Mouse (Mus musculus) skeletal muscle tissue, adult 2 months (tissue): ENCODE measurements around the gene Asb16.
"Not testable (repeated sequence)": the region's sequence is repeated elsewhere in the genome, so short reads cannot be mapped to it uniquely, and the experiment has no call there.

Source experiments
- DNase-seq: peaks from one replicate; pipeline ENCODE4 v3.0.0-alpha.2; 2012; ENCODE audit warnings: low read depth, low spot score

The Asb16 gene

DNA sequence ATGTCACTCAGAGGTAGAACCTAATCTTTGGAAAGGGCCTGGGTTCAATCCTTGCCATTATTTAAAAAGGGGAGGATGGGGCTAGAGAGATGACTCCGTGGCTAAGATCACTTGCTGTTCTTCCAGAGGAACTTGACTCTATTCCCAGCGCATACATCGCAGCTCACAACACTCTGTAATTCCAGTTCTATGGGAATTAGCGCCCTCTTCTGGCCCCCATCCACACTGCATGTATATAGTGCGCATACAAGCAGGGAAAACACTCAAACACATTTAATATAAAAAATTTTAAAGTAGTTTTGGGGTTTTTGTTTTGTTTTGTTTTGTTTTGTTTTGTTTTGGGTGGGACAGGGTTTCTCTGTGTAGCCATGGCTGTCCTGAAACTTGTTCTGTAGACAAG, 26.7 kb upstream of the Asb16 start:
- no peak for DNase-seq

DNA sequence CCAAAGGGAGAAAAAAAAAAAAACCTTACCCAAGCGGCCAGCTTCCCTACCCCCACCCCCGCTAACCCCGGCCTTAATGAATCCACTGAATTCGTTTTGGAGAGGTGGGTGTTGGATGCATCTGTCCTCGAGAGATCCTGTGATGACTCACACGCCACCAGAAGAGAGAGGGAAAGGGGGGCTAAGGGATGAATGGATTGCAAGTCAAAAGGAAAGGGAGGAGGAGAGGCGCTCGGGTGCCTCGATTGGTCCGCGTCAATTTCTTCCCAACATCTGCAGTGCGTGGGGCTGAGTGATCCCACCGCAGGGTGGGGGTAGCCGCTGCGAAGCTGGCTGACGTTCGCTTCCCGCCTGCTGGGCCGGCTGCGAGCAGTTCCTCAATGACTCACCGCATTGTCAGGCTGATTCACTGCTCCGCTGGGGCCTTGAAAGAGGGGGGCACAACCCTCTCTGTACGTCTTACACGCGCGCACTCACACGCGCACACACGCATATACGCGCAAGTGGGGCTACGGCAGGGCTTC, 23.6 kb upstream of the Asb16 start:
- DNase-seq: peak; percentile 34

DNA sequence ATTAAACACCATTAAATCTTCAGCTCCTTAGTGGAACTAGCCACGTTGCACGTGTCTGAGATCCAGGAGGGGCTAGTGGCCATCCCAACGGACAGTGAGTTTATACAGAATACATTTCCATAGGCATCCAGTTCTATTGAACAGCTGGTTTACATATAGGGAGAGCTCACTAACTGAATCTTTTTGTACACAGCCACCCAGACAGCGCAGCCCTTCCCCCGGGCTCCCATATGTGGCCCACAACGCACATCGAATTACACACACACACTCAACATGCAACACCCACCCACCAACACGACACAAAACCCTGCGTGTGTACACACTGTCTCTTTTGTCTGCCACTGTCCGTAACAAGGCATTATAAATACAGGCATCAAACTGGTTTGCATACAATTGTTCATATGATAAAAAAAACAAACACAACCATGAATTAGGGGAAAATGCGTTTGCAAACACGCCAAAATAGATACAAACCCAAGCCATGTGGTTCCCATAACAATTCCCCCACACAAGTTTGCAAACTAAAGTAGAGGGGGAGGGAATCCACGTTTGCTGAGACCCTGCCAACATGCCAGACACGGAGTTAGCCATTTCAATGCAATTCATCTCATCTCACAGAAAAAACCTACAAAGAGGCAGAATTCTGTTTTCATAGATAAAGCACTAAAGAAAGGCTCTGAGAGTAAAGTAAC, 22.8 kb upstream of the Asb16 start:
- DNase-seq: no peak

DNA sequence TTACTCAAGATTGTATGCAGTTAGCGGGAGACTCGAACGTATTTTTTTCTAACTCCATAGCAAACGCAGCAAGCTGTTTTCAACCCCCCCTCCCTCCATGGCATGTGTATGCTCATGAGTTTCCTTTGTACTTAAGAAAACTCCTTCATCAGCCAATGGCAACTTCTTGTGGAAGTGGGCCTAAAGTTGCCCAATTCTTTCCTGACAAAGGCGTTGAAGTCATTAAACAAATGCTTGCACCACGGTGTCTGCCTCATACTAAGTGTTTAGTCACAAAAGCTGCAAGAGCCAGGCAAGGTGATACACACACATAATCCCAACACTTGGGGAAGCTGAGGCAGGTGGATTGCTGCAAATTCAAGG, 22.3 kb upstream of the Asb16 start:
- no peak for DNase-seq

GRCm38 (mm10) chr11:102246871-102247270, 21.7 kb upstream of the Asb16 start:
- DNase-seq: no peak

DNA sequence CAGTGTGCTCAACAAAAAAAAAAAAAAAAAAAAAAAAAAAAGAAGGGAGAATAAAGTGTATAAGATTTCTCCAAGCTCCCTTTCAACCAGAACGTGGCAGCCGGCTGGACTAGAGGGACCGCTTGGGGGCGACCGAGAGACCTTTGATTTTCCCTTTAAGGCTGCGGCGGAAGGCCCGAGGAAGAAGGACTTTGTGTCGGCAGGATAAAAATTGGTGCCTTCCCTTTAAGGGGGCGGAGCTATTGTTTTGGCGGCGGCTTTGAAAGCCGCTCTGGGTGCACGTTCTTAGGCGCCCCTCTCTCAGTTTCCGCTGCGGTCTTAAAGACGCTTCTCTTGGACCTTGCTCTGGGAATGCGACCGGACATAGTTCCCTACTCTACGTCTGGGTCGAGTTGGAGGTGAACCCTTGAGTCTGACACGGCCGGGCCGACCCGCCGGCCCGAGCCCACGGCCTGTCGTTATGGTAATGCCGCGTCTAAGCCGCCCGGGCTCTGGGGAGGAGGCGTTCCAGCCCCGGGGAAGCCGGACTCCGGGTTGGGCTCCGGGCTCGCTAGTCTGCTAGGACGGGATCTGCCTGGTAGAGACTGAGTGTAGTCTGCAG, 19.8 kb upstream of the Asb16 start, which contains the start of gene BC030867:
BC030867 (plus strand) TSS at position 253 of the 601 bp plus-strand sequence.
- DNase-seq: peak; percentile 92

DNA sequence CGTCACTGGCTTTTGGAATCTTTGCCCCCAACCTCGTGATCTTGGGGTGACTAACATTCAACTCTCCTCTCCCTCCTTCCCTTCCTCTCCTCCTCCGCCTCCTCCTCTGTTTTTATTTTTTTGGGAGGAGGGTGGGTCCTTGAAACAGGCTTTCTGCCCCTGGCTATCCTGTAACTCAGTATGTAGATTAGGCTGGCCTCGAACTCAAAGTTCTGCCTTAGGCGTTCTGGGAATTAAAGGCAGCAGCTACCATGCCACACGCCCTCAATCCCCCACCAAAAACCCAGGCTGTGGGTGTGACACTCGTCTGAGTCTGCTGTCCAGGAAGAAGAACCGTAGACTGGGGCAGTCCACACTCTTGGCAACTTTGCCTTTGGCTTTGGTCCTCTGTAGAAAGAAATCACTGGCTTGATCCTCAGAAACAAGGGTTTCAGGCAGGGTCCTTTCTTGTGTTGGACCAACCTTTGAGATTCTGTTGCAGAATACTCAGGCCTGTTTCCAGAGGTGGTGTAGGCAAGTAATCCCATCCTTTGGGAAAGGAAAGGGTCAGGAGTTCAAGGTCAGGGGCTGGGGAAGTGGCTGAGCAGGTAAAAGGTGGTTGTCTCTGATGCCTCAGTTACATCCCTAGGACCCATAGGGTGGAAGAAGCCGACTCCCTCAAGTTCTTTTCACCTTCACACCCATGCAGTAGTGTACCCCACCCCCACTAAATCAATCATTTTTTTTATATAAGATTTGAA, 19.0 kb upstream of the Asb16 start:
- no peak for DNase-seq

- DNase-seq: no peak
Observed at GRCm38 (mm10) chr11:102257514-102257913, 11.0 kb upstream of the Asb16 start.

GRCm38 (mm10) chr11:102258095-102258494, 10.4 kb upstream of the Asb16 start:
- DNase-seq: no peak

DNA sequence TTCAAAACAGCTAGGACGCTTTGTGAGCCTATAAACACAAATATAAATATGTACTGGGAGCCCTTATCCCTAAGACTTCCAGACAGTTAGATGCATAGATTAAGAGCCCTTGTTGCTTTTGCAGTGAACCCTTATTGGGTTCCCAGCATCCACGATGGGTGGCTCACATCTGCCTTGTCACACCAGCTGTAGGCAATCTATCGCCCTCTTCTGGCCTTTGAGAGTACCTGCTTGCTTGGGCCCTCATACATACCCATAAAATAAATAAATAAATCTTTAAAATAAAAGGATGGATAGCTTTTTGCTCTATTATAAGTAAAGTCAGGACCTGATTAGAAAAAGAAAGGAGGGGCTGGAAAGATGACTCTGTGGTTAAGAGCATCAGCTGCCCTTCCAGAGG, 10.0 kb upstream of the Asb16 start:
- DNase-seq: no peak

DNA sequence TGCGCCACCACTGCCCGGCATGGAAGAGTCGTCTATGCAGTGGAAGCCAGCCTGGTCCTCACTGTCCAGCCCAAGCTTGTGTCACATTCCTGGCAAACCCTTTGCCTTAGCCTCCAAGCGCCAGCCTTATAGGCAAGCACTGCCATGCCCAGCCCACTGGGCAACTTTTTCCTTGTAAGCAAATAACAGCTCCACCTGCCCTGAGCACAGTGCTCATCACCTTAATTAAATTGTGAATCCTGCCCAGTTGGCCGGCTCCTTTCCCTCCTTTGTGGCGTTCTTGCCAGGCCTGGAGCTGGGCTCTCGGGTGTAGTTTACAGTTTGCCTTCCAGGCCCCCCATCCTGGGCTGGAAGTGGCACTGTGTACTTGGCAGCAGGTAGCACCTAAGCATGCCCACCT, 5.3 kb upstream of the Asb16 start:
- DNase-seq: no peak

GRCm38 (mm10) chr11:102265816-102266215, 2.7 kb upstream of the Asb16 start:
- no peak for DNase-seq

DNA sequence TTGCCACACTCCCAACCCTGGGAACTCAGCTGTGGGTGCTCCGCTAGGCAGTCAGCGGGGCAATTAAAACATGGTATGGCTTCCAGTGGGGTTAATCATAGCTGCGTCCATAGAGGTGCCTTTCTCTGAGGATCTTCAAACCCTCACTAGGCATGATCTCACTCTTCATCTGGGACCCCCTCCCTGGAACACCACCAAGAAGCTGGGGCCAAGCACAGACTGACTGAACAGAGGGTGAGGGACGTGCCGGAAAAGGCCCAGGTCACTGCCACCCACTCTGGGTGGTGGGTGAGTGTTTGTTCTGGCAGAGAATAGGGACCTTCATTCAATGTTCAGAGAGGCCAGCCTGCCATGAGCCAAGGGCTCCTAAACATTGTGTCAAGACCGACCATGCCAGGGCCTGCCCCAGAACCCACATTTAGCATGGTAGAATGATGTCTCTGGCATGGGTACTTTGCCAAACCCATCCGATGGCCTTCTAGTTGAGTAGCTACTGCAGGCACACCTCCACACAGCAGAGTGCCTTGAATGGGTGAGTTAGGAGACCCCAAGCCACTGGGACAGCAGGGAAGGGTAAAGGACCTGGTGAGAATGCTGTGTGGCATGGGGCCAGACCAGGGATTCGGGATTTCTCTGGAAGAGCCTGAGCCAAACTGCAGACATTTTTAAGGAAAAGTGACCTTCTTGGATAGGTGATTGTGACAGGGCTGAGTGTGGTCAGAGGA, 1.8 kb upstream of the Asb16 start:
- no peak for DNase-seq

GRCm38 (mm10) chr11:102267480-102267879, 1.1 kb upstream of the Asb16 start:
- peak; percentile 77 for DNase-seq

DNA sequence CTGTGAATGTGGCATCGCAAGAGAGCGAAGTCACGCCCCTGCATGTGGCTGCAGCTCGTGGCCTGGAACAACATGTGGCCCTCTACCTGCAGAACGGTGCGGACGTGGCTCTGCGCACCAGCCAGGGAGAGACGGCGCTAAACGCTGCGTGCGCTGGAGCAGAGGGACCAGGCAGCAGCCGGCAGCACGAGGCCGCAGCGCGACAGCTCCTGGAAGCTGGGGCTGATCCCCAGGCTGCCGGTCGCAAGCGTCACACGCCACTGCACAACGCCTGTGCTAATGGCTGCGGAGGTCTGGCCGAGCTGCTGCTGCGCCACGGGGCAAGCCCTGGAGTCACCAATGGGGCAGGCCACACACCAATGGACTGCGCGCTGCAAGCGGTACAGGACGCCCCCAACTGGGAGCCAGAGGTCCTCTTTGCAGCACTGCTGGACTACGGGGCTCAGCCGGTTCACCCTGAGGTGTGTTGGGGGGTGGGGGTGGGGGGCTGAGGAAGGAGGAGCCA, 7.9 kb downstream of the Asb16 start:
- no peak for DNase-seq

DNA sequence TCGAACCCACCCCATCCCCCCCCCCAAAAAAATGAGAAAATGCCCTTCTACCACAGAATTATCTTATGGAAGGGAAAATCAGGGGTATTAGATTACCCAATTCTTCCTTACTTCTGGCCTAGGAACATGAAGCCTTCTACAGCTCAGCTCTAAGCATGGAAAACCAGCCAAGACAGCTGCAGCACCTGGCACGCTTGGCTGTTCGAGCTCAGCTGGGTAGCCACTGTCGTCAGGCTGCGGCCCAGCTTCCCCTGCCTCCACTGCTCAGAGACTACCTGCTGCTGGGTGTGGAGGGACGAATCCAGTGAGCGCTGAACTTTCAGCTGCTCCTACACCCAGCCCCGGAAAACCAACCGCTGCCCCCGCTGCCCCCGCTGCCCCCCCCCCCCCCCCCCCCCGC, 9.2 kb downstream of the Asb16 start:
- peak; percentile 77 for DNase-seq

GRCm38 (mm10) chr11:102279595-102279994, 11.1 kb downstream of the Asb16 start:
- peak; percentile 85 for DNase-seq

DNA sequence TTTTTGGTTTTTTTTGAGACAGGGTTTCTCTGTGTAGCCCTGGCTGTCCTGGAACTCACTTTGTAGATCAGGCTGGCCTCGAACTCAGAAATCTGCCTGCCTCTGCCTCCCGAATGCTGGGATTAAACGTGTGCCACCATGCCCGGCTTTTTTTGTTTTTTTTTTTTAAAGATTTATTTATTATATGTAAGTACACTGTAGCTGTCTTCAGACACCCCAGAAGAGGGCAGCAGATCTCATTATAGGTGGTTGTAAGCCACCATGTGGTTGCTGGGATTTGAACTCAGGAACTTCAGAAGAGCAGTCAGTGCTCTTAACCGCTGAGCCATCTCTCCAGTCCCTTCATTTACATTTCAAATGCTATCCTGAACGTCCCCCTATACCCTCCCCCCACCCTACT, 11.7 kb downstream of the Asb16 start:
- not testable (repeated sequence) for DNase-seq

GRCm38 (mm10) chr11:102283922-102284321, 15.4 kb downstream of the Asb16 start:
- DNase-seq: no peak

GRCm38 (mm10) chr11:102284501-102285094, 16.1 kb downstream of the Asb16 start, which contains the start of gene Tmub2:
Gene Tmub2, plus strand, starts transcription at chr11:102284931.
- DNase-seq: peak; percentile 99
